Mouse (Mus musculus) liver, embryonic 16.5 days (tissue): ENCODE measurements at regions not wholly inside any gene's neighbourhood (a gene's known extent, or its start where the extent isn't known, plus 50 kb on each side); places are given as distances from the start of the nearest gene placed in this dataset.

Source experiments
- ATAC-seq: fragments of 200-750 bp; cut with Nextera tagmentation; 2 replicates; pipeline ENCODE4 v1.8.0; 2017; ENCODE audit warnings: low read depth, mild to moderate bottlenecking, moderate number of reproducible peaks, moderate library complexity
- H3K27ac ChIP-seq: fragments of 300-500 bp; sonication (generic); 2 replicates; pipeline ENCODE4 v1.5.1; 2014; ENCODE audit warnings: mild to moderate bottlenecking, low read length
- H3K27me3 ChIP-seq: fragments of 300-500 bp; sonication (generic); 2 replicates; pipeline ENCODE4 v1.6.1; 2014; ENCODE audit warnings: low read depth, low read length, mixed read lengths; ENCODE audit not compliant: control insufficient read depth, insufficient read depth
- H3K36me3 ChIP-seq: fragments of 300-500 bp; sonication (generic); 2 replicates; pipeline ENCODE4 v1.6.1; 2014; ENCODE audit warnings: mild to moderate bottlenecking; ENCODE audit not compliant: control insufficient read depth, insufficient read depth
- H3K4me1 ChIP-seq: fragments of 300-500 bp; sonication (generic); 2 replicates; pipeline ENCODE4 v1.6.1; 2014; ENCODE audit warnings: low read depth, low read length, mixed read lengths; ENCODE audit not compliant: control insufficient read depth
- H3K4me2 ChIP-seq: fragments of 300-500 bp; sonication (generic); 2 replicates; pipeline ENCODE4 v1.6.1; 2014; ENCODE audit warnings: low read depth, low read length, mixed read lengths
- H3K4me3 ChIP-seq: fragments of 300-500 bp; sonication (generic); 2 replicates; pipeline ENCODE4 v1.5.1; 2014; ENCODE audit warnings: low read depth, mild to moderate bottlenecking, low read length
- H3K9ac ChIP-seq: fragments of 300-500 bp; sonication (generic); 2 replicates; pipeline ENCODE4 v1.6.1; 2014; ENCODE audit warnings: low read depth, low read length
- H3K9me3 ChIP-seq: fragments of 300-500 bp; sonication (generic); replicated peaks from 2 replicates; pipeline ENCODE4 v1.6.1; 2016; ENCODE audit warnings: low read length; ENCODE audit not compliant: control insufficient read depth
- WGBS: fragments of 180-500 bp; shearing (Covaris S2); extraction: QIAGEN DNeasy Blood & Tissue Kit; methylation state at CpG from one replicate; pipeline ENCODE4 v1.1.7; 2014; ENCODE audit not compliant: insufficient replicate concordance; 5-methylcytosine and 5-hydroxymethylcytosine counted together

DNA sequence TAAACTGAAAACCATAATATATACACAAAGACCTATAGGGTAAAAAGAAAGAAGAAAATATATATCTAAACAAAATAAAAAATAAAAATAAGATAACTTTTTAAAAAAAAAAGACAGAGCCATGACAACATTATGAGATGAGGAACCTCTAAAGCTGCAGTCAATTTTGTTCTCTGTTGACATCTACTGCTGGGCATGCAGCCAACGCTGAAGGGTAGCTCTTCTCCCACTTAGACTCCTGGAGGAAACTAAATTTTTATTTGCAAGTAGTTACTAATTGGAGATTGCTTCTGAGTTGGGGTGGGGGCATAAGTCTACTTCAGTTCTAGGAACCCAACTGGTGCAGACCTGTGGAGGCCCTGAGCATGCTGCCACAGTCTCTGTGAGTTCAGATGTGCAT, 126.8 kb upstream of the Ercc4 start:
- no peak for ATAC-seq

DNA sequence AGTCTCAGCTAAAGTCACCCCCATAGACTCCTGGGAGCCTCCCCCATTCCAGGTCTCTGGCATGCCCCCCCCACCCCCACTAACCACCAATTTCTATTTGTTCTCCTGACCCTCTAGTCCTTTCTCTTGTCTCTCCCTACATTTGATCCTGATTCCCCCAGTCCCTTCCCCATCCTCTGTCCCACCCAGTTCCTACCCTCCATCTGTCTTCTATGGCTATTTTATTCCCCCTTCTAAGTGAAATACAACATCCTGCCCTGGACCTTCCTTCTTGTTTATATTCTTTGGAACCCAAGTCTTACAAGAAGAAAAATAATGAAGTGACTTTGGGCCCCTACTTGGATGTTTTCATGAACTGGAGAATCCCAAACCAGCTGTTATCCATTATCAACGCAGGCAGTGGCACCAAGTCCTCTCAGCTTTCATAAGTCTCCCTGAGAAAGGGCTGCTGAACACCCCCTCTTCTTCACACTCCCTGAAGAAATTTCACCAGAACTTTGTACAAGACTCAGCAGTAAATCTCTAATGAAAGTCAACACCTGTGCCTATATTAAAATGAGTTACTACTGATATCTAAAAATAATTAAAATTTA, 108.1 kb upstream of the Ercc4 start:
- Histone ChIP-seq H3K9me3 (no peaks in the 10 kb centered on the region), H3K36me3 (no peaks in the 10 kb centered on the region)
- WGBS: 49% methylated on average over 1 of the region's 1 CpGs

More for the DNA sequence above, 126.8 kb upstream of the Ercc4 start:
- Histone ChIP-seq H3K4me1 (no peaks in the 10 kb centered on the region), H3K9me3 (no peaks in the 10 kb centered on the region), H3K4me2 (no peak overlapping the region), H3K27ac (no peak overlapping the region), H3K9ac (no peak overlapping the region), H3K27me3 (no peaks in the 10 kb centered on the region), H3K4me3 (no peak overlapping the region), H3K36me3 (no peaks in the 10 kb centered on the region)
- WGBS: 43% methylated on average over 1 of the region's 1 CpGs

DNA sequence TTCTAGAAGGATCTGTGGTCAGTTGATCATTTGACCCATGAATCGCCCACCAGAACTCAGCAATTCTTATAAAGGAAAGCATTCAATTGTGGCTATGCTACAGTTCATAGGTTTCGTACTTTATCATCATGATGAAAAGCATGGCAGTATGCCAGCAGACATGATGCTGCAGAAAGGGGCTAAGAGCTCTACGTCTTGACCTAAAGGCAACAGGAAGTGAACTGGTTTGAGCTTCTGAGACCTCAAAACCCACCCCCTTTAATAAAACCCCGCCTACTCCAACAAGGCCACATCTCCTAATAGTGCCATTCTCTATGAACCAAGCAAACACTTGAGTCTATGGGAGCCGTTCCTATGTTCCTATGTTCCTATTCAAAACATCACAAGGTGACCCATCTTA, 96.6 kb upstream of the Ercc4 start:
- 49% methylated on average over 5 of the region's 5 CpGs for WGBS

More for the DNA sequence above, 108.1 kb upstream of the Ercc4 start:
- Histone ChIP-seq H3K4me1 (no peaks in the 10 kb centered on the region), H3K4me3 (no peak overlapping the region), H3K4me2 (no peak overlapping the region), H3K9ac (no peak overlapping the region), H3K27ac (no peak overlapping the region), H3K27me3 (no peaks in the 10 kb centered on the region)
- no peak for ATAC-seq

DNA sequence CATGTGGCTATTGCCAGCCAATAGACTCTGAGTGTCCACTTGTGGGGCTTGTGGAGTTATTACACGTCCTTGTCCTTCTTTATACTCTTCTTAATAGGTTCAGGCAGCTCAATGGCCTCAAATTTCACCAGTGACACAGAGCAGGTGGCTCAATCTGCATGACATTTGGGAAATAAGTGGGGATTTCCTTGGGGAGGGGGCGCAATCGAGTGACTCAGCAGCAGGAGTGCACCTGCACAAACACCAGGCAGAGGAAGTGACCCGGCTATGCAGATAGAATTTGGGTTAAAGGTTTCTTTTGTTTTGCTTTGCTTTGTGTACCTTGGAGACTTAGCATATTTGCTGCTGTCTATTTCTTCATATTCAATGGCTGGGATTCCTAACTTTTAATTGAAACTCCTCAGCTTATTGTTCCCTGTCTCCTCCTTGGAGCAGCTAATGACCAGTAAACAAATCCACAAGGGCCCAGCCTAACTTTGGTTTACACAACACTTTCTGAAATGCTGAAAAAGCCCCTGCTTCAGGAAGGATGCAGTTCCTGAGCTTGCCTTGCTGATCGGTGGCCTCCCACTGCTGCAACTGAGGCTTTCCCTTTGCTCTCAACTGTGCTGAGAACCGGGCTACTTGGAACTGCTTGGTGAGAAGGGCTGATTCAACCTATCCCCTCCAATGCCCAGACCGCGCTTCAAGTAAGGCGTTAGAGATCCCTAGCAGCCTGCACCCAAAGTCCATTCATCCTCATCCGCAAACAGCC, 95.4 kb upstream of the Ercc4 start:
- WGBS: 47% methylated on average over 10 of the region's 10 CpGs
- Histone ChIP-seq H3K27ac (no peak overlapping the region), H3K9ac (no peak overlapping the region), H3K36me3 (no peaks in the 10 kb centered on the region), H3K4me2 (no peak overlapping the region), H3K9me3 (no peaks in the 10 kb centered on the region), H3K4me1 (no peaks in the 10 kb centered on the region), H3K4me3 (no peak overlapping the region), H3K27me3 (no peaks in the 10 kb centered on the region)
- ATAC-seq: no peak

More for the DNA sequence above, 96.6 kb upstream of the Ercc4 start:
- Histone ChIP-seq H3K4me3 (no peak overlapping the region), H3K9ac (no peak overlapping the region), H3K27ac (no peak overlapping the region), H3K9me3 (no peaks in the 10 kb centered on the region), H3K4me1 (no peaks in the 10 kb centered on the region), H3K36me3 (no peaks in the 10 kb centered on the region), H3K4me2 (no peak overlapping the region), H3K27me3 (no peaks in the 10 kb centered on the region)
- ATAC-seq: no peak

- no peaks in the 10 kb centered on the region for H3K4me1 ChIP-seq
- ATAC-seq: no peak
- no peak overlapping the region for H3K27ac ChIP-seq
- H3K4me2 ChIP-seq: no peak overlapping the region
- H3K9me3 ChIP-seq: no peaks in the 10 kb centered on the region
- WGBS: 27% methylated on average over 4 of the region's 4 CpGs
- H3K27me3 ChIP-seq: no peaks in the 10 kb centered on the region
- no peaks in the 10 kb centered on the region for H3K36me3 ChIP-seq
- no peak overlapping the region for H3K9ac ChIP-seq
- H3K4me3 ChIP-seq: no peak overlapping the region
These were observed 86.6 kb upstream of the Ercc4 start for GRCm38 (mm10) chr16:13022875-13023274.

- H3K9ac ChIP-seq: no peak overlapping the region
- 34% methylated on average over 3 of the region's 3 CpGs for WGBS
- H3K4me3 ChIP-seq: no peak overlapping the region
- H3K27me3 ChIP-seq: no peaks in the 10 kb centered on the region
- no peaks in the 10 kb centered on the region for H3K4me1 ChIP-seq
- no peak overlapping the region for H3K4me2 ChIP-seq
- no peaks in the 10 kb centered on the region for H3K36me3 ChIP-seq
- ATAC-seq: no peak
- H3K27ac ChIP-seq: no peak overlapping the region
- H3K9me3 ChIP-seq: no peaks in the 10 kb centered on the region
These were observed 84.1 kb upstream of the Ercc4 start for GRCm38 (mm10) chr16:13025393-13025792.

GRCm38 (mm10) chr16:13034136-13034535, 75.3 kb upstream of the Ercc4 start:
- Histone ChIP-seq H3K27me3 (no peaks in the 10 kb centered on the region), H3K4me3 (no peak overlapping the region), H3K36me3 (no peaks in the 10 kb centered on the region), H3K27ac (no peak overlapping the region), H3K4me2 (no peak overlapping the region), H3K9ac (no peak overlapping the region), H3K4me1 (no peaks in the 10 kb centered on the region), H3K9me3 (no peaks in the 10 kb centered on the region)
- no peak for ATAC-seq
- 59% methylated on average over 5 of the region's 5 CpGs for WGBS

- Histone ChIP-seq H3K4me2 (no peak overlapping the region), H3K36me3 (no peaks in the 10 kb centered on the region), H3K4me1 (no peaks in the 10 kb centered on the region), H3K27ac (no peak overlapping the region), H3K9ac (no peak overlapping the region), H3K4me3 (no peak overlapping the region), H3K27me3 (no peaks in the 10 kb centered on the region), H3K9me3 (no peaks in the 10 kb centered on the region)
- 62% methylated on average over 4 of the region's 4 CpGs for WGBS
- ATAC-seq: no peak
These were observed 72.9 kb upstream of the Ercc4 start for GRCm38 (mm10) chr16:13036596-13036995.

- no peak for ATAC-seq
- no peak overlapping the region for H3K9ac ChIP-seq
- no peaks in the 10 kb centered on the region for H3K27me3 ChIP-seq
- H3K4me3 ChIP-seq: no peak overlapping the region
- no peaks in the 10 kb centered on the region for H3K9me3 ChIP-seq
- WGBS: 65% methylated on average over 15 of the region's 15 CpGs
- no peaks in the 10 kb centered on the region for H3K36me3 ChIP-seq
- no peak overlapping the region for H3K4me2 ChIP-seq
- H3K4me1 ChIP-seq: no peaks in the 10 kb centered on the region
- no peak overlapping the region for H3K27ac ChIP-seq
These were observed 69.0 kb upstream of the Ercc4 start for GRCm38 (mm10) chr16:13040312-13041100.
